In the genomic region with DNA sequence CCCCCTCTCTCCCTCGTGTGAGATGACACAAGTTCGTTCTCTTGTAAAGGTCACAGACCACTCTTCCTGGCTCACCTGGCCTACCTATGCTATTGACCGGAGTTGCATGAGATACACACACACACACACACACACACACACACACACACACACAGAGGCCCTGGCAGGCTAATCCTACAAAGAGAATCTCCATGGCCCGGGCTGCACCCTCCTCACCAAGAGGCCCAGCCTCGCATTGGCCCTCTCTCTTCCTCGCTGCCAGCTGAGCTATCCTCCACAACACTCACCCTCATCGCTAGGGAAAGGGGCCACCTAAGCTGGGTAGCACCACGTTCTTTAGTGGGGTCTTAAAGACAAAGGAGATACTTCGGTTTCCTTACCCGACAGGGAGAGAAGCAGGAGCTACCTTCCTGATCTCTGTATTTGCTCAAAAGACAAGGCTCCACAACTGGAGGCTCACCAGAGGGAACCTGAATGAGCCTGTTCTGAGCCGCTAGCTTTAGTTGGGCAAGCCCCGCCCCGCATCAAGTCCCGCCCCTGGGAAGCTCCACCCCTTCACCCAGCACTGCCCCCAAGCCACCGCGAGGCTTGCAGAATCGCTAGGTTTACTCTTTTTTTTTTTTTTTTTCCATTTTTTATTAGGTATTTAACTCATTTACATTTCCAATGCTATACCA, we compare ENCODE assay signal across 11 mouse cellular contexts.
DNase-seq lines count a peak whose midpoint lies in the region.
"Had no signal": no experiment of that assay in that cellular context is flagged by ENCODE, and none has a peak within 500 bp of the region (broad histone marks: within the 10 kb centered on the region; RNA-seq: fewer than 3 reads in every experiment).

No protein-coding gene starts in this region.

- DNase-seq in adrenal gland, postnatal 10 days = peak; percentile 49
- DNase-seq in adrenal gland, postnatal 4 days (ENCODE audit: low spot score in 2 of 2) = no peak
- DNase-seq in kidney, postnatal 4 days = peak; percentile 54 to 61
- no peak for DNase-seq in kidney, adult 18-20 months
- peak; percentile 19 to 21 for DNase-seq in B cell, adult 2 months
- peak; percentile 5 for DNase-seq in c-Kit-positive CD71-positive TER-119-negative erythroid progenitor cells, embryonic 14.5 days (ENCODE audit: low read depth)
- DNase-seq in layer of hippocampus, postnatal 10 days (ENCODE audit: low spot score in 2 of 2) = no peak
- no peak for DNase-seq in layer of hippocampus, postnatal 25 days (ENCODE audit: extremely low spot score in 1 of 2, low spot score in 1 of 2)
- DNase-seq: cerebellum, postnatal 25 days; midbrain, embryonic 14.5 days; right cerebral cortex, postnatal 4 days had no signal

Comparison
In these comparisons a context has a peak if more than half of its experiments do, and no peak if none do; other contexts are left out.
1. DNase-seq: peak in adrenal gland, postnatal 10 days (single experiment), kidney, postnatal 4 days (2 of 2), B cell, adult 2 months (2 of 2) and c-Kit-positive CD71-positive TER-119-negative erythroid progenitor cells, embryonic 14.5 days (single experiment); none in adrenal gland, postnatal 4 days (0 of 2), kidney, adult 18-20 months (single experiment), layer of hippocampus, postnatal 10 days (0 of 2) and layer of hippocampus, postnatal 25 days (0 of 2).